Mouse (Mus musculus): Measurements from ENCODE around the gene Slc25a1. TPM values are rescaled to one million over a fixed set of nuclear protein-coding genes. Genes with fewer than 3 reads are reported as not detected.

Gene Slc25a1
- polyA plus RNA-seq, 1 experiment from 2014 or later, result 131 TPM

GRCm38 (mm10) chr16:17929631-17930030, 1.6 kb upstream of the Slc25a1 start:
- Histone ChIP-seq H3K4me2 (ENCODE audit: low read depth) (no peak overlapping the region), H3K36me3 (ENCODE audit: control insufficient read depth, insufficient read depth, low read length) (peaks cover 2% of the 10 kb centered on the region; the same call in 1 of the 2 replicates), H3K27ac (ENCODE audit: low read depth, low read length) (no peak overlapping the region), H3K4me1 (ENCODE audit: control insufficient read depth, insufficient read depth, low read length) (peaks cover 3% of the 10 kb centered on the region; the same call in 1 of the 2 replicates), H3K9ac (ENCODE audit: low read length) (no peak overlapping the region), H3K4me3 (ENCODE audit: low read depth, low read length) (no peak overlapping the region), H3K9me3 (ENCODE audit: control insufficient read depth, low read length) (no peaks in the 10 kb centered on the region), H3K27me3 (ENCODE audit: control insufficient read depth, insufficient read depth, low read length) (no peaks in the 10 kb centered on the region)
- DNase-seq (ENCODE audit: low spot score), result no peak
- 44% methylated on average over 2 of the region's 2 CpGs for WGBS
- ATAC-seq (ENCODE audit: insufficient read depth, low FRiP score, low TSS enrichment), result no peak

DNA sequence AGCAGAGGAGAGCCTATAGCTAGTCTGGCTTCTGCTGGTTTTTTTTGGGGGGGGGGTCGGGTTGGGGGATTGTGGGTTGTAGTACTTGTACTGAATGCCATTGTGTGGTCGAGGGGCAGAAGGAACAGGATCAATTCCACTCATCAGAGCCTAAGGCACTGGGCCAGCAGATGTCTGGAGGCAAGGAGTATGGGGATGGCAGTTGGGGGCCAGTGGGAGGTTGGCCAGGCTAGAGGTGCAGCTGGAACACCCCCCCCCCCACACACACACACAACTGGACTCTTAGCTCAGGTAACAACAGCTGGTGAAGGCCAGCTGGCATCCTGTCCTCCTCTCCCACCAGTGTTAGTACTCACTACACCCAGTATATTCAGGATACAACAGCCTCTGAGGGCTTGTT, 1.2 kb upstream of the Slc25a1 start:
- Histone ChIP-seq H3K27ac (ENCODE audit: low read depth, low read length) (no peak overlapping the region), H3K4me2 (ENCODE audit: low read depth) (peak overlapping the region; percentile 75; the same call in 1 of the 2 replicates), H3K4me3 (ENCODE audit: low read depth, low read length) (no peak overlapping the region), H3K27me3 (ENCODE audit: control insufficient read depth, insufficient read depth, low read length) (no peaks in the 10 kb centered on the region), H3K4me1 (ENCODE audit: control insufficient read depth, insufficient read depth, low read length) (peaks cover 3% of the 10 kb centered on the region; the same call in 1 of the 2 replicates), H3K9me3 (ENCODE audit: control insufficient read depth, low read length) (no peaks in the 10 kb centered on the region), H3K36me3 (ENCODE audit: control insufficient read depth, insufficient read depth, low read length) (peaks cover 2% of the 10 kb centered on the region; the same call in 1 of the 2 replicates), H3K9ac (ENCODE audit: low read length) (no peak overlapping the region)
- DNase-seq (ENCODE audit: low spot score) (no peak), ATAC-seq (ENCODE audit: insufficient read depth, low FRiP score, low TSS enrichment) (0 out of 2 replicates have a peak, but pooled peaks have one; percentile 3)
- 24% methylated on average over 2 of the region's 2 CpGs for WGBS

DNA sequence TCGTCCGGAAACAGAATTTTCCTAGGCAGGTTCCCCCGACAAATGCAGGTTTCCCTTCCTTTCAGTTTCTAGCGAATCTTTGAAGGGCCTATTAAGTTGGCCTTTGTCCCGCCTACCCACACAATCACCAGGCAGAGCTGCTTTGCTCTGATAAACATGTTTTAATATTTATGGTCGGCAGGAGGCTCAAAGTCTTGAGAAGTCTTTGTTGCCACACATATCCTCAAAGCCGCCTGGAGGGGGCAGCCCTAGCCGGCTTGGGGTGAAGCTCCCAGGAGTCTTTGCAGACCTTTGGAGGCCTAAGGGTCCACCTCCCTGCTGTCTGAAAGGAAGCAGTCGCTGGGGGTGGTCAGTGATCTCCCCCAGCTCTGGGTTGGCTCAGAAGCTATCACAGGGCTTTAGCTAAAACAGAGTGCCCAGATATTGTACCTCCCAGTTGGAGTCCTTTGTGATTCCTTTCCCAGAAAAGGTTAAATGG, 647 bp upstream of the Slc25a1 start:
- WGBS, result 0% methylated on average over 9 of the region's 9 CpGs
- Histone ChIP-seq H3K36me3 (ENCODE audit: control insufficient read depth, insufficient read depth, low read length) (peaks cover 2% of the 10 kb centered on the region; the same call in 1 of the 2 replicates), H3K9me3 (ENCODE audit: control insufficient read depth, low read length) (no peaks in the 10 kb centered on the region), H3K9ac (ENCODE audit: low read length) (peak overlapping the region; percentile 77), H3K27me3 (ENCODE audit: control insufficient read depth, insufficient read depth, low read length) (no peaks in the 10 kb centered on the region), H3K4me2 (ENCODE audit: low read depth) (peak overlapping the region; percentile 75), H3K27ac (ENCODE audit: low read depth, low read length) (peak overlapping the region; percentile 80), H3K4me3 (ENCODE audit: low read depth, low read length) (peak overlapping the region; percentile 81), H3K4me1 (ENCODE audit: control insufficient read depth, insufficient read depth, low read length) (peaks cover 3% of the 10 kb centered on the region; the same call in 1 of the 2 replicates)
- DNase-seq (ENCODE audit: low spot score), result peak; percentile 79
- peak; percentile 33; the same call in 1 of the 2 replicates for ATAC-seq (ENCODE audit: insufficient read depth, low FRiP score, low TSS enrichment)

- peak; percentile 69 for DNase-seq (ENCODE audit: low spot score)
- Histone ChIP-seq H3K9ac (ENCODE audit: low read length) (peak overlapping the region; percentile 77), H3K36me3 (ENCODE audit: control insufficient read depth, insufficient read depth, low read length) (peaks cover 2% of the 10 kb centered on the region; the same call in 1 of the 2 replicates), H3K4me3 (ENCODE audit: low read depth, low read length) (peak overlapping the region; percentile 81), H3K4me1 (ENCODE audit: control insufficient read depth, insufficient read depth, low read length) (peaks cover 7% of the 10 kb centered on the region), H3K9me3 (ENCODE audit: control insufficient read depth, low read length) (no peaks in the 10 kb centered on the region), H3K27me3 (ENCODE audit: control insufficient read depth, insufficient read depth, low read length) (no peaks in the 10 kb centered on the region), H3K27ac (ENCODE audit: low read depth, low read length) (peak overlapping the region; percentile 80), H3K4me2 (ENCODE audit: low read depth) (peak overlapping the region; percentile 75)
- ATAC-seq (ENCODE audit: insufficient read depth, low FRiP score, low TSS enrichment), result peak; percentile 54
- WGBS, result under 1% methylated on average over 59 of the region's 72 CpGs
These were observed 502 bp downstream of the Slc25a1 start for GRCm38 (mm10) chr16:17927351-17928082.

DNA sequence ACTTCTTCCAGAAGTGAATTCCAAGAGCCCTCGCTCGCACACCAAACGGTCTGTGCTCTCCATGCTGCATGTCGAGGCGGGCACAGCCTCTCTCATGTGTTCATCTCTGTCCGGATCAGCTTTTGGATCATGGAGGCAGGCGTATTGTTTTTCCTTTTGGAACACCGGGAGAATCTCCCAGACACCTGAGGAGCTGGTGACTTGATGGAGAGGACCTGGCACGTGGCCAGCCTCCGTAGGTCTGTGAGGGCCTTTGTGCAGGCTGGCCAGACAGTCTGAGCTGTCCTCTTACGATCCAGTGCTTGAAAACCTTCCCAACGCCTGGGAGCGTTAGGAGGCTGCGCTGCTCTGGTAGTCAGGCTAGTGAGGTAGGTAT, 5.9 kb downstream of the Slc25a1 start:
- no peak for DNase-seq (ENCODE audit: low spot score)
- peak overlapping the region; percentile 80; the same call in 1 of the 2 replicates for H3K27ac ChIP-seq (ENCODE audit: low read depth, low read length)
- peaks cover 16% of the 10 kb centered on the region for H3K4me1 ChIP-seq (ENCODE audit: control insufficient read depth, insufficient read depth, low read length)
- H3K36me3 ChIP-seq (ENCODE audit: control insufficient read depth, insufficient read depth, low read length), result peaks cover 2% of the 10 kb centered on the region; the same call in 1 of the 2 replicates
- peak; percentile 24; the same call in 1 of the 2 replicates for ATAC-seq (ENCODE audit: insufficient read depth, low FRiP score, low TSS enrichment)
- H3K27me3 ChIP-seq (ENCODE audit: control insufficient read depth, insufficient read depth, low read length), result peaks cover 14% of the 10 kb centered on the region
- peak overlapping the region; percentile 74 for H3K9ac ChIP-seq (ENCODE audit: low read length)
- H3K4me3 ChIP-seq (ENCODE audit: low read depth, low read length), result peak overlapping the region; percentile 64
- WGBS, result 1% methylated on average over 14 of the region's 14 CpGs
- H3K9me3 ChIP-seq (ENCODE audit: control insufficient read depth, low read length), result no peaks in the 10 kb centered on the region
- peak overlapping the region; percentile 84 for H3K4me2 ChIP-seq (ENCODE audit: low read depth)

GRCm38 (mm10) chr16:17921325-17922162, 6.5 kb downstream of the Slc25a1 start:
- Histone ChIP-seq H3K4me3 (ENCODE audit: low read depth, low read length) (peak overlapping the region; percentile 64), H3K4me2 (ENCODE audit: low read depth) (peak overlapping the region; percentile 84), H3K36me3 (ENCODE audit: control insufficient read depth, insufficient read depth, low read length) (peaks cover 2% of the 10 kb centered on the region; the same call in 1 of the 2 replicates), H3K27ac (ENCODE audit: low read depth, low read length) (peak overlapping the region; percentile 80), H3K27me3 (ENCODE audit: control insufficient read depth, insufficient read depth, low read length) (peaks cover 20% of the 10 kb centered on the region), H3K9me3 (ENCODE audit: control insufficient read depth, low read length) (no peaks in the 10 kb centered on the region), H3K9ac (ENCODE audit: low read length) (peak overlapping the region; percentile 74), H3K4me1 (ENCODE audit: control insufficient read depth, insufficient read depth, low read length) (peaks cover 13% of the 10 kb centered on the region)
- DNase-seq (ENCODE audit: low spot score) (peak; percentile 97), ATAC-seq (ENCODE audit: insufficient read depth, low FRiP score, low TSS enrichment) (peak; percentile 93)
- WGBS, result 3% methylated on average over 47 of the region's 47 CpGs

- ATAC-seq (ENCODE audit: insufficient read depth, low FRiP score, low TSS enrichment) (no peak), DNase-seq (ENCODE audit: low spot score) (no peak)
- Histone ChIP-seq H3K36me3 (ENCODE audit: control insufficient read depth, insufficient read depth, low read length) (peaks cover 2% of the 10 kb centered on the region; the same call in 1 of the 2 replicates), H3K27me3 (ENCODE audit: control insufficient read depth, insufficient read depth, low read length) (peaks cover 29% of the 10 kb centered on the region), H3K4me2 (ENCODE audit: low read depth) (peak overlapping the region; percentile 84), H3K9ac (ENCODE audit: low read length) (peak overlapping the region; percentile 74), H3K4me3 (ENCODE audit: low read depth, low read length) (no peak overlapping the region), H3K4me1 (ENCODE audit: control insufficient read depth, insufficient read depth, low read length) (peaks cover 13% of the 10 kb centered on the region), H3K27ac (ENCODE audit: low read depth, low read length) (no peak overlapping the region), H3K9me3 (ENCODE audit: control insufficient read depth, low read length) (no peaks in the 10 kb centered on the region)
- WGBS, result 13% methylated on average over 20 of the region's 20 CpGs
These were observed 7.4 kb downstream of the Slc25a1 start for GRCm38 (mm10) chr16:17920586-17920985.

All from neural tube, embryonic 11.5 days (tissue).